Mouse (Mus musculus): ENCODE results near the gene Gp2. TPM values are rescaled to one million over a fixed set of nuclear protein-coding genes. Genes with fewer than 3 reads are reported as not detected.

Gp2 gene
- not detected in 2 replicates for polyA plus RNA-seq (2016; fragmentation: Nextera tagmentation; extraction: Ambion mirVana)

GRCm38 (mm10) chr7:119459185-119459584 lies at the start of gene Gp2:
Gene Gp2 (minus strand): TSS chr7:119459285.
- no peak for DNase-seq (ENCODE audit: low spot score)
- no peak within 1 kb of the TSS for H3K27ac ChIP-seq (replicated peaks)
- H3K36me3 ChIP-seq = no peaks in the 10 kb centered on the region
- no peak within 1 kb of the TSS for H3K4me3 ChIP-seq
- no peaks in the 10 kb centered on the region for H3K9me3 ChIP-seq (replicated peaks)
- no peaks in the 10 kb centered on the region for H3K4me1 ChIP-seq
- H3K27me3 ChIP-seq (ENCODE audit: low read depth, poor library complexity, severe bottlenecking) = no peaks in the 10 kb centered on the region
- WGBS = 93% methylated on average over 6 of the region's 6 CpGs

GRCm38 (mm10) chr7:119490041-119490780 lies 31.1 kb upstream of the Gp2 start:
- no peaks in the 10 kb centered on the region for H3K9me3 ChIP-seq (replicated peaks)
- WGBS = 92% methylated on average over 4 of the region's 4 CpGs
- H3K4me3 ChIP-seq = no peak overlapping the region
- DNase-seq (ENCODE audit: low spot score) = no peak
- no peaks in the 10 kb centered on the region for H3K36me3 ChIP-seq
- H3K4me1 ChIP-seq = no peaks in the 10 kb centered on the region
- no peak overlapping the region for H3K27ac ChIP-seq (replicated peaks)
- H3K27me3 ChIP-seq (ENCODE audit: low read depth, poor library complexity, severe bottlenecking) = no peaks in the 10 kb centered on the region

GRCm38 (mm10) chr7:119486683-119487082 lies 27.6 kb upstream of the Gp2 start:
- no peaks in the 10 kb centered on the region for H3K4me1 ChIP-seq
- 92% methylated on average over 5 of the region's 5 CpGs for WGBS
- H3K27ac ChIP-seq (replicated peaks) = no peak overlapping the region
- H3K36me3 ChIP-seq = no peaks in the 10 kb centered on the region
- H3K27me3 ChIP-seq (ENCODE audit: low read depth, poor library complexity, severe bottlenecking) = no peaks in the 10 kb centered on the region
- H3K4me3 ChIP-seq = no peak overlapping the region
- no peak for DNase-seq (ENCODE audit: low spot score)
- H3K9me3 ChIP-seq (replicated peaks) = no peaks in the 10 kb centered on the region

GRCm38 (mm10) chr7:119484154-119484553 lies 25.1 kb upstream of the Gp2 start:
- no peaks in the 10 kb centered on the region for H3K27me3 ChIP-seq (ENCODE audit: low read depth, poor library complexity, severe bottlenecking)

GRCm38 (mm10) chr7:119479256-119479655 lies 20.2 kb upstream of the Gp2 start, which contains the start of gene Umod:
Gene Umod (minus strand): TSS chr7:119479282.
- Histone ChIP-seq H3K4me3 (no peak within 1 kb of the TSS), H3K9me3 (replicated peaks) (no peaks in the 10 kb centered on the region), H3K27ac (replicated peaks) (no peak within 1 kb of the TSS), H3K4me1 (no peaks in the 10 kb centered on the region), H3K36me3 (no peaks in the 10 kb centered on the region), H3K27me3 (ENCODE audit: low read depth, poor library complexity, severe bottlenecking) (no peaks in the 10 kb centered on the region)
- DNase-seq (ENCODE audit: low spot score) = no peak

More at GRCm38 (mm10) chr7:119484154-119484553, 25.1 kb upstream of the Gp2 start:
- H3K4me1 ChIP-seq = no peaks in the 10 kb centered on the region
- no peak overlapping the region for H3K27ac ChIP-seq (replicated peaks)
- 79% methylated on average over 4 of the region's 4 CpGs for WGBS
- DNase-seq (ENCODE audit: low spot score) = no peak
- H3K36me3 ChIP-seq = no peaks in the 10 kb centered on the region
- H3K9me3 ChIP-seq (replicated peaks) = no peaks in the 10 kb centered on the region
- H3K4me3 ChIP-seq = no peak overlapping the region

- Histone ChIP-seq H3K27me3 (ENCODE audit: low read depth, poor library complexity, severe bottlenecking) (no peaks in the 10 kb centered on the region), H3K4me3 (no peak overlapping the region), H3K27ac (replicated peaks) (no peak overlapping the region), H3K4me1 (no peaks in the 10 kb centered on the region), H3K9me3 (replicated peaks) (no peaks in the 10 kb centered on the region), H3K36me3 (no peaks in the 10 kb centered on the region)
- DNase-seq (ENCODE audit: low spot score) = no peak
- 81% methylated on average over 33 of the region's 33 CpGs for WGBS
Measured at GRCm38 (mm10) chr7:119476500-119477389, 17.7 kb upstream of the Gp2 start.

GRCm38 (mm10) chr7:119454192-119454591 lies 4.9 kb downstream of the Gp2 start:
- Histone ChIP-seq H3K9me3 (replicated peaks) (no peaks in the 10 kb centered on the region), H3K27me3 (ENCODE audit: low read depth, poor library complexity, severe bottlenecking) (no peaks in the 10 kb centered on the region), H3K27ac (replicated peaks) (no peak overlapping the region), H3K4me3 (no peak overlapping the region), H3K4me1 (no peaks in the 10 kb centered on the region), H3K36me3 (no peaks in the 10 kb centered on the region)
- no peak for DNase-seq (ENCODE audit: low spot score)
- WGBS = 88% methylated on average over 7 of the region's 7 CpGs

- Histone ChIP-seq H3K4me1 (no peaks in the 10 kb centered on the region), H3K4me3 (no peak overlapping the region), H3K9me3 (replicated peaks) (no peaks in the 10 kb centered on the region), H3K27me3 (ENCODE audit: low read depth, poor library complexity, severe bottlenecking) (no peaks in the 10 kb centered on the region), H3K36me3 (no peaks in the 10 kb centered on the region), H3K27ac (replicated peaks) (no peak overlapping the region)
- WGBS = 77% methylated on average over 4 of the region's 4 CpGs
- DNase-seq (ENCODE audit: low spot score) = no peak
Measured at GRCm38 (mm10) chr7:119443849-119444248, 15.2 kb downstream of the Gp2 start.

- H3K9me3 ChIP-seq (replicated peaks) = no peaks in the 10 kb centered on the region
- no peak for DNase-seq (ENCODE audit: low spot score)
- 83% methylated on average over 1 of the region's 1 CpGs for WGBS
Measured at GRCm38 (mm10) chr7:119441938-119442337, 17.1 kb downstream of the Gp2 start.

GRCm38 (mm10) chr7:119427180-119427616 lies 31.9 kb downstream of the Gp2 start:
- 16% methylated on average over 6 of the region's 6 CpGs for WGBS
- no peaks in the 10 kb centered on the region for H3K4me1 ChIP-seq
- DNase-seq (ENCODE audit: low spot score) = peak; percentile 68
- H3K36me3 ChIP-seq = no peaks in the 10 kb centered on the region
- H3K9me3 ChIP-seq (replicated peaks) = no peaks in the 10 kb centered on the region
- H3K27ac ChIP-seq (replicated peaks) = no peak overlapping the region
- H3K4me3 ChIP-seq = no peak overlapping the region
- H3K27me3 ChIP-seq (ENCODE audit: low read depth, poor library complexity, severe bottlenecking) = no peaks in the 10 kb centered on the region

More at GRCm38 (mm10) chr7:119441938-119442337, 17.1 kb downstream of the Gp2 start:
- Histone ChIP-seq H3K4me1 (no peaks in the 10 kb centered on the region), H3K36me3 (no peaks in the 10 kb centered on the region), H3K27me3 (ENCODE audit: low read depth, poor library complexity, severe bottlenecking) (no peaks in the 10 kb centered on the region), H3K27ac (replicated peaks) (no peak overlapping the region), H3K4me3 (no peak overlapping the region)

- Histone ChIP-seq H3K27ac (replicated peaks) (peak overlapping the region; percentile 72), H3K4me3 (no peak overlapping the region), H3K4me1 (peaks cover 16% of the 10 kb centered on the region), H3K9me3 (replicated peaks) (no peaks in the 10 kb centered on the region), H3K36me3 (no peaks in the 10 kb centered on the region), H3K27me3 (ENCODE audit: low read depth, poor library complexity, severe bottlenecking) (no peaks in the 10 kb centered on the region)
- 10% methylated on average over 2 of the region's 2 CpGs for WGBS
- DNase-seq (ENCODE audit: low spot score) = peak; percentile 29
Measured at GRCm38 (mm10) chr7:119420730-119421129, 38.4 kb downstream of the Gp2 start.

GRCm38 (mm10) chr7:119418523-119418922 lies 40.6 kb downstream of the Gp2 start:
- no peak overlapping the region for H3K27ac ChIP-seq (replicated peaks)
- DNase-seq (ENCODE audit: low spot score) = no peak
- H3K27me3 ChIP-seq (ENCODE audit: low read depth, poor library complexity, severe bottlenecking) = no peaks in the 10 kb centered on the region
- no peak overlapping the region for H3K4me3 ChIP-seq
- H3K36me3 ChIP-seq = no peaks in the 10 kb centered on the region
- peaks cover 16% of the 10 kb centered on the region for H3K4me1 ChIP-seq
- WGBS = 90% methylated on average over 1 of the region's 1 CpGs
- no peaks in the 10 kb centered on the region for H3K9me3 ChIP-seq (replicated peaks)

Measured in midbrain, embryonic 10.5 days (tissue).